In genomic region chr15:96700766-96701165, GRCm38 (mm10) we compare ENCODE assay signal across 8 mouse cellular contexts. TPM values are rescaled to one million over a fixed set of nuclear protein-coding genes. Genes with fewer than 3 reads are reported as not detected.
DNase-seq lines count a peak whose midpoint lies in the region; ATAC-seq and TF ChIP-seq lines count a peak whose summit lies in the region.

No protein-coding gene starts in this region.

- peak overlapping the region in 1 of 2 experiments; percentile 99; a peak in 1 of 4 replicates for H3K4me3 ChIP-seq in heart, embryonic 14.5 days (ENCODE audit: control insufficient read depth in 1 of 2, insufficient read depth in 1 of 2, low read depth in 1 of 2, low read length in 2 of 2)
- H3K4me3 ChIP-seq in embryonic facial prominence, embryonic 13.5 days = peak overlapping the region; percentile 88; the same call in 1 of the 2 replicates
- H3K4me3 ChIP-seq in hindbrain, postnatal 0 days (ENCODE audit: low read length) = peak overlapping the region; percentile 96; the same call in 1 of the 2 replicates
- peak overlapping the region; percentile 94; the same call in 1 of the 2 replicates for H3K4me3 ChIP-seq in midbrain, embryonic 16.5 days (ENCODE audit: low read depth, low read length)

- peaks cover 29% of the 10 kb centered on the region for H3K36me3 ChIP-seq in heart, embryonic 14.5 days (ENCODE audit: control insufficient read depth, insufficient read depth, low read length)
- peaks cover 13% of the 10 kb centered on the region for H3K36me3 ChIP-seq in embryonic facial prominence, embryonic 13.5 days
- H3K36me3 ChIP-seq in hindbrain, postnatal 0 days (ENCODE audit: insufficient read depth, low read length) = no peaks in the 10 kb centered on the region
- no peaks in the 10 kb centered on the region for H3K36me3 ChIP-seq in midbrain, embryonic 16.5 days (ENCODE audit: control insufficient read depth, insufficient read depth, low read length)

- H3K9ac ChIP-seq in heart, embryonic 14.5 days (ENCODE audit: low read length) = peak overlapping the region; percentile 100; the same call in 1 of the 2 replicates
- H3K9ac ChIP-seq in embryonic facial prominence, embryonic 13.5 days = peak overlapping the region; percentile 99
- peak overlapping the region; percentile 99 for H3K9ac ChIP-seq in hindbrain, postnatal 0 days (replicated peaks; ENCODE audit: low read length)
- peak overlapping the region; percentile 99; the same call in 1 of the 2 replicates for H3K9ac ChIP-seq in midbrain, embryonic 16.5 days (ENCODE audit: low read depth, low read length)

- intact Hi-C loops in heart, postnatal 25 days (cut with DNase I) = loop anchor here (2.0 to 5.0 kb wide), 2 partner anchors 97 to 234 kb away; no protein-coding TSS in a partner anchor

- TF ChIP-seq CTCF in hindbrain, postnatal 0 days (IDR thresholded peaks at IDR 0.05; ENCODE audit: low read depth) = no peak

- H3K27me3 ChIP-seq in heart, embryonic 14.5 days (ENCODE audit: control insufficient read depth, insufficient read depth, low read length) = no peaks in the 10 kb centered on the region
- no peaks in the 10 kb centered on the region for H3K27me3 ChIP-seq in embryonic facial prominence, embryonic 13.5 days
- no peaks in the 10 kb centered on the region for H3K27me3 ChIP-seq in hindbrain, postnatal 0 days (ENCODE audit: insufficient read depth, low read length)
- no peaks in the 10 kb centered on the region for H3K27me3 ChIP-seq in midbrain, embryonic 16.5 days (ENCODE audit: control insufficient read depth, insufficient read depth, low read depth, low read length)

- H3K9me3 ChIP-seq in heart, embryonic 14.5 days (ENCODE audit: control insufficient read depth, low read length) = no peaks in the 10 kb centered on the region
- H3K9me3 ChIP-seq in embryonic facial prominence, embryonic 13.5 days = no peaks in the 10 kb centered on the region
- H3K9me3 ChIP-seq in hindbrain, postnatal 0 days (ENCODE audit: low read length) = no peaks in the 10 kb centered on the region
- H3K9me3 ChIP-seq in midbrain, embryonic 16.5 days (replicated peaks; ENCODE audit: control insufficient read depth, low read length, poor library complexity, severe bottlenecking) = no peaks in the 10 kb centered on the region

- H3K4me2 ChIP-seq in heart, embryonic 14.5 days (ENCODE audit: low read length) = peak overlapping the region; percentile 77
- H3K4me2 ChIP-seq in embryonic facial prominence, embryonic 13.5 days = peak overlapping the region; percentile 72
- H3K4me2 ChIP-seq in hindbrain, postnatal 0 days (ENCODE audit: low read depth, low read length) = peak overlapping the region; percentile 76
- peak overlapping the region; percentile 87 for H3K4me2 ChIP-seq in midbrain, embryonic 16.5 days (ENCODE audit: low read length)

- no peak for ATAC-seq in heart, embryonic 14.5 days (ENCODE audit: insufficient number of reproducible peaks, insufficient read depth, low FRiP score, low read depth)
- no peak for ATAC-seq in embryonic facial prominence, embryonic 13.5 days (ENCODE audit: insufficient number of reproducible peaks, insufficient read depth, low FRiP score, low TSS enrichment, low read depth)
- no peak for ATAC-seq in hindbrain, postnatal 0 days
- no peak for ATAC-seq in midbrain, embryonic 16.5 days

- no peak for DNase-seq in heart, postnatal 25 days (ENCODE audit: low spot score)
- DNase-seq in hindbrain, postnatal 0 days (ENCODE audit: low spot score) = no peak
- no peak for DNase-seq in thymus, postnatal 4 days
- DNase-seq in urinary bladder, adult 2 months (ENCODE audit: low spot score) = no peak
- DNase-seq in frontal cortex, postnatal 36 days (ENCODE audit: low spot score in 2 of 2) = no peak

- H3K4me1 ChIP-seq in heart, embryonic 14.5 days (ENCODE audit: control insufficient read depth in 2 of 2, insufficient read depth in 2 of 2, low read length in 2 of 2) = peaks cover 10 to 18% of the 10 kb centered on the region in 2 experiments
- peaks cover 31% of the 10 kb centered on the region for H3K4me1 ChIP-seq in embryonic facial prominence, embryonic 13.5 days
- peaks cover 8% of the 10 kb centered on the region; the same call in 1 of the 2 replicates for H3K4me1 ChIP-seq in hindbrain, postnatal 0 days (ENCODE audit: insufficient read depth, low read length)
- H3K4me1 ChIP-seq in midbrain, embryonic 16.5 days (ENCODE audit: control insufficient read depth, insufficient read depth, low read length) = peaks cover 27% of the 10 kb centered on the region

- 36% methylated on average over 13 of the region's 13 CpGs for WGBS in heart, embryonic 14.5 days
- WGBS in embryonic facial prominence, embryonic 13.5 days = 20% methylated on average over 13 of the region's 13 CpGs
- 31% methylated on average over 13 of the region's 13 CpGs for WGBS in hindbrain, postnatal 0 days
- 34% methylated on average over 13 of the region's 13 CpGs for WGBS in midbrain, embryonic 16.5 days

- H3K27ac ChIP-seq in heart, embryonic 14.5 days (replicated peaks in 1 of 2; ENCODE audit: control insufficient read depth in 1 of 2, insufficient read depth in 1 of 2, low read depth in 2 of 2, low read length in 2 of 2) = peak overlapping the region; percentile 99 to 100; a peak in 3 of 4 replicates
- H3K27ac ChIP-seq in embryonic facial prominence, embryonic 13.5 days = no peak overlapping the region; the same call in 1 of the 2 replicates
- peak overlapping the region; percentile 99; the same call in 1 of the 2 replicates for H3K27ac ChIP-seq in hindbrain, postnatal 0 days
- peak overlapping the region; percentile 100 for H3K27ac ChIP-seq in midbrain, embryonic 16.5 days (ENCODE audit: low read length)

RNA-seq across cellular contexts. Expression of gene Slc38a2, which starts 1.2 kb away (rescaled TPM):
- 191 TPM in 2 replicates for polyA plus RNA-seq in heart, embryonic 14.5 days (2014; fragmentation: Nextera tagmentation; extraction: Ambion mirVana)
- total RNA-seq in heart, postnatal 25 days (2021) = 100 to 1,000 TPM; 230 to 253 TPM
- polyA plus RNA-seq in embryonic facial prominence, embryonic 13.5 days (2015; fragmentation: Nextera tagmentation; extraction: Ambion mirVana) = 125 and 136 TPM in 2 replicates
- 82.1 and 85.3 TPM in 2 replicates for total RNA-seq in hindbrain, postnatal 0 days (2014; rRNA removed)
- 72.4 and 74.4 TPM in 2 replicates for polyA plus RNA-seq in hindbrain, postnatal 0 days (2015; fragmentation: Nextera tagmentation; extraction: Ambion mirVana)
- polyA plus RNA-seq in midbrain, embryonic 16.5 days (2015; fragmentation: Nextera tagmentation; extraction: Ambion mirVana) = 111 and 127 TPM in 2 replicates
- 89.3 and 90.6 TPM in 2 replicates for polyA plus RNA-seq in urinary bladder, adult 2 months (2012; rRNA removed)

RNA-seq across cellular contexts. Expression of gene Slc38a1, which starts 58.1 kb away (rescaled TPM):
- 72.8 and 80.8 TPM in 2 replicates for polyA plus RNA-seq in heart, embryonic 14.5 days (2014; fragmentation: Nextera tagmentation; extraction: Ambion mirVana)
- total RNA-seq in heart, postnatal 25 days (2021) = 10 to 100 TPM; 17.0 to 21.2 TPM
- 64.2 and 74.6 TPM in 2 replicates for polyA plus RNA-seq in embryonic facial prominence, embryonic 13.5 days (2015; fragmentation: Nextera tagmentation; extraction: Ambion mirVana)
- 82.6 and 89.1 TPM in 2 replicates for total RNA-seq in hindbrain, postnatal 0 days (2014; rRNA removed)
- 109 and 115 TPM in 2 replicates for polyA plus RNA-seq in hindbrain, postnatal 0 days (2015; fragmentation: Nextera tagmentation; extraction: Ambion mirVana)
- polyA plus RNA-seq in midbrain, embryonic 16.5 days (2015; fragmentation: Nextera tagmentation; extraction: Ambion mirVana) = 120 and 142 TPM in 2 replicates
- 13.9 and 21.5 TPM in 2 replicates for polyA plus RNA-seq in urinary bladder, adult 2 months (2012; rRNA removed)
